Mouse (Mus musculus): Measurements from ENCODE around the gene Mcm7. TPM values are rescaled to one million over a fixed set of nuclear protein-coding genes. Genes with fewer than 3 reads are reported as not detected.
A peak's percentile ranks its signal among the peaks of the same experiment; 100 is the strongest.

The Mcm7 gene
- total RNA-seq, 2 experiments from 2014 or later = 16.0 to 18.9 TPM

DNA sequence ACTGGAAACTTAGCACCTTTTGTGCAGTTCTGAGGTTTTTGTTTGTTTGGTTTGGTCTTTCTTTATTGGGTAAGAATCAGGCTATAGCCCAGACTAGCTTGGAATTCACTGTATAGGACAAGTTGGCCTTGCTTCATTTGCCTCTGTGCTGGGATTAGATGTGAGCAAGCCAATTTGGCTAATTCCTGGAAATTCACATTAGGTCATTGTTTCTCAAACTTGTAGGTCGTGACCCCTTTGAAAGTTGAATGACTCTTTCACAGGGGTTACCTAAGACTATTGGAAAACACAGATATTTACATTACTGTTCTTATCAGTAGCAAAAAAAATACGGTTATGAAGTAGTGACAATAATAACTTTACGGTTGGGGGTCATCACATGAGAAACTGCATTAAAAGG lies 17.8 kb downstream of the Mcm7 start:
- TF ChIP-seq CTCF (IDR thresholded peaks at IDR 0.05) = no peak
- no peak overlapping the region for H3K27ac ChIP-seq
- intact Hi-C loops (cut with DNase I) = loop anchor here (2.0 kb wide), 1 partner anchor 70 kb away; the partner anchor contains the start of gene Zkscan1

DNA sequence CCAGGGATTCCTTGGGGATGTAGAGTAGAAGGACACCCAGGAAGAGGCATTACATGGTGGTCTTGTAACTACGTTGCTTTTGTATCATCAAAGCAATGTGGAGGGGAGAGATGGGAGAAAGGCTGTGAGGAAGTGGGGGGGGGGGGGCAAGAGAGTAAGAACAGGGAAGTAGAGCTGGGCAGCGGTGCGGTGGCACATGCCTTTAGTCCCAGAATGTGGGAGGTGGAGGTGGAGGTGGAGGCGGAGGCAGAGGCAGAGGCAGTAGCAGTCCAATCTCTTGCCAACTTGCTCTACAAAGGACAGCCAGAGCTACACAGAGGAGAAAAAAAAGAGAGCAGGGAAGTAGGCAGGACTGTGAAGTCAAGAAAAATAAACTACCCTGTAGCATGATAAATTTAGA lies 33.6 kb downstream of the Mcm7 start:
- no peak for TF ChIP-seq CTCF (IDR thresholded peaks at IDR 0.05)
- Histone ChIP-seq H3K27ac (no peak overlapping the region), H3K4me3 (no peak overlapping the region)
- no peak for DNase-seq (ENCODE audit: extremely low spot score in 1 of 2, low spot score in 2 of 2)
- intact Hi-C loops (cut with DNase I) = no loop called here

More for the DNA sequence above, 17.8 kb downstream of the Mcm7 start:
- H3K4me3 ChIP-seq = peak overlapping the region; percentile 84
- DNase-seq (ENCODE audit: extremely low spot score in 1 of 2, low spot score in 2 of 2) = no peak

DNA sequence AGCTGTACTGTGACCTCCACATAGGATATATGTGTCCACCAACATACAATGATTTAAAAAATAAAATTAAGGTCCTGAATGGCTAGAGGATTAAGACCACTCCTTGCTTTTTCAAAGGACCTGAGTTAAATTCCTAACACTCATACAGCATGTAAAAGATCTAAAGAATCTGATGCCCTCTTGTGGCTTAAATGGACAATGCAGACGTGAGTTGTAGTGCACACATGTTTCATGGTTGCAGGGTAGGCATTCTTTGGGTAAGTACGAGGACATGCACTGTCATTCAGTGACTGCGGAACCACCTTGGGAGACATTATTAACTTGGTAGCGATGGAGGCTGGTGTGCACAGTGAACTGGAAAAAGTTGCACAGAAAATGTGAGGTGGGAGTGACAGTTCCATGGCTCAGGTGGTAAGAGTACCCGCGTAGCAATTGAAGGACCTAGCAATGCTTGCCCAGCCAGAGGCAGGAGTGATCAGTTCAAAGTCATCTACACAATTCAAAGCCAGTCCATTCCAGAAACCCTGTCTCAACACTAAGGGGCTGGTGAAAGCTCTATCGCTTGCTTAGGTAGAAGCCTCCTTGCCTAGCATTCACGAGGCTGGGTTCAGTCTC lies 34.2 kb downstream of the Mcm7 start:
- DNase-seq (ENCODE audit: extremely low spot score in 1 of 2, low spot score in 2 of 2) = no peak
- intact Hi-C loops (cut with DNase I) = loop anchor here (2.0 kb wide), 1 partner anchor 251 kb away; no protein-coding TSS in a partner anchor

DNA sequence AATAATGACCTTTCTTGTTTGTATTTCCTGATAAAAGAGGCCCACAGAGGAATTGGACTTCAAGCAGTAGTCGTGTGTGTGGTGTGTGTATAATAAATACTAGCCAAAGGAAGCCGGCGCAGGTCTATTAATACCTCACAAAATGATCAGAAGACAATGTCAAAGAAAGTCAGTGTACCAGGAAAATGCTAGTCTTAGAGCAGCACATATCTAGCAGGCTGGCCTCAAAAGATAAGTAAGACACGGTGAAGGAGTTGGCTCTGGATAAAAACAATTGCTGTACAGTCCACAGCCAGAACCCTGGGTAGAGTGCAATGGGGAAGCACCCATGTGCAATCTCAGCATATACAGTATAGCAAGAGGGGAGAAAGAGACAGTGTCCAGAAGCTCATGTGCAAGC lies 35.0 kb downstream of the Mcm7 start:
- H3K4me3 ChIP-seq = no peak overlapping the region
- intact Hi-C loops (cut with DNase I) = loop anchor here (2.0 kb wide), 1 partner anchor 250 kb away; no protein-coding TSS in a partner anchor
- H3K27ac ChIP-seq = no peak overlapping the region
- DNase-seq (ENCODE audit: extremely low spot score in 1 of 2, low spot score in 2 of 2) = no peak
- no peak for TF ChIP-seq CTCF (IDR thresholded peaks at IDR 0.05)

More for the DNA sequence above, 34.2 kb downstream of the Mcm7 start:
- peak; percentile 64 for TF ChIP-seq CTCF (IDR thresholded peaks at IDR 0.05)
- Histone ChIP-seq H3K4me3 (no peak overlapping the region), H3K27ac (no peak overlapping the region)

DNA sequence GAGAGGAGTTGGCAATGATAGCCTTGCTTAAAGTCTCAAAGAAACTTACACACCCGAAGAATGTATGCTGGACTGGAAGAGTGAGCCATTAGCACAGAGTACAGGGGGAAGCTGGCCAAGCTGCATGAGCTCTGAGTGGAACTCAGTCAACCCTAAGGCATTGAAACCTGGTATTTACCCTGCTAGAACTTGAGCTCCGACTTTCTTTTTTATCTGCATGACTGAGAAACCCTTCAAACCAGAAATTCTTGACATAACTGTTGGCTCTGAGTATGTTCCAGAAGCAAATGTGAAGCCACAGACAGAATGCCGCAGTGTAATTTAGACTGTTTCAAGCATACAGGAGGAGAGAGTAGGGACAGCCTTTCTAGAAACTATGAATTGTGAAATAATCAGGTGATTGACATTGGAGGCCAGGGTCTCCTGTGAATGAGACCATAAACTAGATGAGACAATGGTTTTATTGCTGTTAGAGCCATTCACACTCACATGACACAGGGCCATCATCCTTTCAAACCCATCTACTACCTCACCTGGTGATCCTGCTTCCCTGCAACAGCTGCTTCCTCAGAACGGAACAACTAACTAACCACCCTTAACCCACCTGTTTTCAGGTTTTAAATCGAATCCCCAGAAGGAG lies 39.7 kb downstream of the Mcm7 start:
- no peak overlapping the region for H3K4me3 ChIP-seq
- DNase-seq (ENCODE audit: extremely low spot score in 1 of 2, low spot score in 2 of 2) = no peak
- TF ChIP-seq CTCF (IDR thresholded peaks at IDR 0.05) = no peak
- intact Hi-C loops (cut with DNase I) = no loop called here
- no peak overlapping the region for H3K27ac ChIP-seq

DNA sequence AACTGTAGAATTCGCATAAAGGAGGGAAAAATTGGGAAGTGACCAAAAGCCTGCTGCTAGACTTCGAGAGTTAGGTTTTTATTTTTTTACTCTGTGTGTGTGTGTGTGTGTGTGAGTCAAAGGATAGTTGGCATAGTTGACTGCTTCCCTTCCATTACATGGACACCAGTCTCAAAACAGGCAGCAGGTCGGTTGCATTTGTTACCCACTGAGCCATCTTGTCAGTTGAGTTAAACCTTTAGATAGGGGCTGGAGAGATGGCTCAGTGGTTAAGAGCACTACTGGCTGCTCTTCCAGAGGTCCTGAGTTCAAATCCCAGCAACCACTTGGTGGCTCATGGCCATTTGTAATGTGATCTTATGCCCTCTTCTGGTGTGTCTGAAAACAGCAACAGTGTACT lies 54.2 kb downstream of the Mcm7 start:
- intact Hi-C loops (cut with DNase I) = loop anchor here (10.0 kb wide), 1 partner anchor 333 kb away; the partner anchor contains the start of genes Mepce and Zcwpw1
- H3K4me3 ChIP-seq = peak overlapping the region; percentile 79; the same call in 1 of the 2 replicates
- TF ChIP-seq CTCF (IDR thresholded peaks at IDR 0.05) = peak; percentile 11

DNA sequence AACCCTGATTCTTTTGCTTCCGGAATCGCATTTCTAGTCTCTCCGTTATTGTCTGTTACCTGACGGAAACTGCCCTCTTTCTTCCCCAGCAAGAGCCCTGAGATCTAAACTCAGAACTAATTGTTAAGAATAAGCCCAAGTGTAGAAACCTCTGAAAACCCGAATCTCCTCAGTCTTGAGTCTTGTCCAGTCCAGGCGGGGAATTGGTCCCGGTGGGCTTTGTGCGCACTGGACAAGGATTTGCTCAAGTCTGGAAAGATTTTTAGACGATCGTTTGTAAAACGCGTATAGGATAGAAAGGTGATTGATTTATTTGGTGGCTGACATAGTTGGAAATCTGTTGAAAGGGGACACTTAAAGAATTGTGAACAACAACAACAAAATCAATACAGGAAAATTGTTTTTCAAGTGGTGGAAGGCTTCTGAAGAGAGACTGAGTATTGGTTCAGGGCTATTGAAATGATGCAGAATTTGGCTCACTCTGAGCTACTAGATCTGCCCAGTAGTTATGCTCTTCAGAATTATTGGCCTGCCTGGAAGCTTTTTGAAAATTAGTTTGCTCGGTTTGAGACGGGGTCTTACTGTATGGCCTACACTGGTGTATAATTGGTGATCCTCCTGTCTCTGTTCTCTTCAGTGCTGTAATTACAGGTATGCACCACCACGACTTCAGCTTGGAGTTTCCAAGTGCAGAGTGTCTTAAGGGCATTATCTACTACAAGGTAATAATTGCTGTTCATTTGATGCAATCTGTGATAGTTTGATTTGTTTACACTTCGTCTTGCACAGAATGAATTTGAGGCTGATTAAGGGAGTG lies 54.8 kb downstream of the Mcm7 start:
- intact Hi-C loops (cut with DNase I) = loop anchor here (1.0 to 10.0 kb wide), 2 partner anchors 38 to 333 kb away; partner anchors contain the start of genes Mepce, Zcwpw1 and Zfp113
- no peak for TF ChIP-seq CTCF (IDR thresholded peaks at IDR 0.05)
- peak overlapping the region; percentile 90 for H3K27ac ChIP-seq
- peak overlapping the region; percentile 79 for H3K4me3 ChIP-seq
- no peak for DNase-seq (ENCODE audit: extremely low spot score in 1 of 2, low spot score in 2 of 2)

More for the DNA sequence above, 54.2 kb downstream of the Mcm7 start:
- H3K27ac ChIP-seq = no peak overlapping the region
- no peak for DNase-seq (ENCODE audit: extremely low spot score in 1 of 2, low spot score in 2 of 2)

DNA sequence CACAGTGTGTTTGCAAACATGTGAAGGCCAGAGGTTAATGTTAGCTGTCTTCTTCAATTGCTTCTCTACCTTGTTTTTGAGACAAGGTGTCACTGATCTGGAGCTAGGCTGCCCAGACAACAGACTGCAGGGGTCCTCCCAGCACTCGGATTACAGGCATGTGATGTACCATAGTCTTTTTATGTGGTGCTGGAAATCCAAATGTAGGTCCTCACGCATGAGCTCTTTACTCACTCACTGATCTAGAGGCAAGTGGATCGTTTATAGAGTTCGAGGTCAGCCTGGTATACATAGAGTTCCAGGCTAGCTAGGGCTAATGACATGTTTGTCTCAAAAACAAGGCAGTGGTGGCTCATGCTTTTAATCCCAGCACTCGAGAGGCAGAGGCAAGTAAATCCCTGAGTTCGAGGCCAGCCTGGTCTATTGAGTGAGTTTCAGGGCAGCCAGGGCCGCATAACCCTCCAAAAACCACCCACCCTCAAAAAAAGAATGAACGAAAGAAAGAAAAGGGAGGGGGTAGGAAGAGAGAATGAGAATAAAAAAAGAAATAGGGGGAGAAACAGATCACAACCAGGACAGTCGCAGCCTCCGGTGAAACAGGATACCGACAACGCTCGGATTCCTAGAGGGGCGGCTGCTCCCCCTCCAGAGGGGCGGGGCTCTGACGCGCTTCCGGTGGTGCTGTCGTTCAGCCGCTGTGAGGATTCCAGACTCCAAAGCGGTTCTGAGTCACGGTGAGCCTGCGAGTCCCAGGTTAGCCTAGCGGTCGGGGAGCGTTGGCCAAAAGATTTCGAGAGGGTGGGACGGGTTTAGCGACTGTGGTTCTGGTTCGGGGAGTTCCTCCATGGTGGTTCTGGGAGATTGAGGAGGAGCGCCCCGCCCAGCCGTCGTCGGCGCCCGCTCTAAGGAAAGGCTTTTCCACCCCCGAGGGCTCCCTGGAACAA lies 55.7 kb downstream of the Mcm7 start, which contains the start of gene Zscan21:
Gene Zscan21 (plus strand): TSS at position 649 of the 944 bp plus-strand sequence.
- intact Hi-C loops (cut with DNase I) = loop anchor here (1.0 to 10.0 kb wide), 2 partner anchors 39 to 332 kb away; partner anchors contain the start of genes Mepce, Zcwpw1 and Zfp113
- Histone ChIP-seq H3K27ac (peak within 1 kb of the TSS; percentile 90), H3K4me3 (peak within 1 kb of the TSS; percentile 79)
- peak; percentile 14; the same call in 1 of the 2 replicates for TF ChIP-seq CTCF (IDR thresholded peaks at IDR 0.05)
- DNase-seq (ENCODE audit: extremely low spot score in 1 of 2, low spot score in 2 of 2) = peak; percentile 88 to 89

Small RNA genes lying within 50 kb of the gene (microRNA-seq; reads per million reads assigned to microRNA genes)
- gene Mir106b (292 to 308 reads per million in 2 experiments), gene Mir25 (38.0 to 38.7 reads per million in 2 experiments), gene Mir93 (1,284 to 1,394 reads per million in 2 experiments)

Other genes starting within 250 kb of the Mcm7 start
- gene Gjc3, start 209.3 kb downstream of the Mcm7 start, total RNA-seq (2021) = 10 to 100 TPM; 17.1 to 17.6 TPM
- not detected for gene Azgp1, start 190.9 kb downstream of the Mcm7 start, total RNA-seq (2021)
- not detected for gene Smok3a, start 151.2 kb downstream of the Mcm7 start, total RNA-seq (2021)
- gene Smok3b, start 151.0 kb downstream of the Mcm7 start, total RNA-seq (2021) = not detected
- gene Smok3c, start 119.2 kb downstream of the Mcm7 start, total RNA-seq (2021) = not detected
- 10 to 100 TPM; 39.1 to 42.2 TPM for gene Zkscan1, start 87.3 kb downstream of the Mcm7 start, total RNA-seq (2021)
- 10 to 100 TPM; 14.7 to 16.5 TPM for gene Zscan21, start 55.5 kb downstream of the Mcm7 start, total RNA-seq (2021)
- gene Zfp113, start 16.7 kb downstream of the Mcm7 start, total RNA-seq (2021) = 10 to 100 TPM; 10.7 to 13.4 TPM
- gene Cops6, start 11.4 kb downstream of the Mcm7 start, total RNA-seq (2021) = 100 to 1,000 TPM; 125 to 136 TPM
- 10 to 100 TPM; 24.5 to 28.5 TPM for gene Ap4m1, start 420 bp downstream of the Mcm7 start, total RNA-seq (2021)
- 10 to 100 TPM; 43.8 to 45.2 TPM for gene Taf6, start 15.0 kb upstream of the Mcm7 start, total RNA-seq (2021)
- 10 to 100 TPM; 13.5 to 17.1 TPM for gene Cnpy4, start 15.1 kb upstream of the Mcm7 start, total RNA-seq (2021)
- gene Mblac1, start 21.9 kb upstream of the Mcm7 start, total RNA-seq (2021) = 1 to 10 TPM; 7.8 to 9.3 TPM
- under 1 TPM in 1 of 2 experiments, not detected in 1; 0.14 TPM for gene Nxpe5, start 53.5 kb upstream of the Mcm7 start, total RNA-seq (2021)
- gene Lamtor4, start 83.1 kb upstream of the Mcm7 start, total RNA-seq (2021) = 10 to 100 TPM; 47.7 to 49.6 TPM
- gene BC037034, start 91.6 kb upstream of the Mcm7 start, total RNA-seq (2021) = 10 to 100 TPM; 64.2 to 67.8 TPM
- 1 to 10 TPM; 3.2 to 3.3 TPM for gene Gal3st4, start 100.4 kb upstream of the Mcm7 start, total RNA-seq (2021)
- gene Gm43720, start 107.5 kb upstream of the Mcm7 start, total RNA-seq (2021) = under 1 TPM in 1 of 2 experiments, not detected in 1; 0.09 TPM
- 1 to 10 TPM in 1 of 2 experiments, under 1 TPM in 1; 0.61 to 1.9 TPM for gene Gpc2, start 107.6 kb upstream of the Mcm7 start, total RNA-seq (2021)
- under 1 TPM; 0.65 to 0.68 TPM for gene Stag3, start 107.8 kb upstream of the Mcm7 start, total RNA-seq (2021)
- not detected for gene Pvrig, start 169.5 kb upstream of the Mcm7 start, total RNA-seq (2021)

Measured in left cerebral cortex, adult 2 months (tissue).